Mouse (Mus musculus) T-helper 2 cell (primary cell): ENCODE measurements around the gene Rasl10b.

Source experiments
- in situ Hi-C: fragments of 300-600 bp; cut with MboI, MseI; formaldehyde crosslinking; loops from one replicate; pipeline ENCODE4 v1.15.1; 2025; ENCODE audit warnings: high pct_unique_total_duplicates

The Rasl10b gene

DNA sequence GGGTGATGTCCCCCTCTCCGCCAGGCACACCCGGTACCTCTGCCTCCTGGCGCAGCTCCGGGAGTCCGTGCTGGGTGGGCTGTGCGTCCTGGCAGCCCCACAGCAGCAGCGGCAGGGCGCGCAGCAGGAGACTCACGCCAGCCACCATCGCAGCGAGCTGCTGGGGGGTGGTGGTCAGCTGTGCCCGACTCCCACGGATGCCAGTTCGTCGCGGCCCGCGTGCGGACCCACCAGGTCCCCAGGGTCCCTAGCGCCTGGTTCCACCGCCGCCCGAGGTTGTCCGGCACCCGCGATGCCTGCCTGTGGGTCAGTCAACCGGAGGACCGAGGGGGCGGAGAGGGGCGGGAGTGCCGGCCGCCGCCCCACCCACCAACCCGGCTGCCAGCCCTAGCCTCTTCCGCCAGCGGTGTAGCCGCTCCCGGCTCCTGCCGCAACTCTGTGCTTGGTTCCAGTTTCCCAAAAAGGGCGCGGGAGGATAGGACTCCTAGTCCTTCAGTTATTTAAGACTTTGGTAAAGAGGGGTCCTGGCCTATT, 53.8 kb downstream of the Rasl10b start, which contains the start of gene Mmp28:
TSS of gene Mmp28 (minus strand) at position 361 of the 534 bp plus-strand sequence.
- in situ Hi-C loops = no loop called here

DNA sequence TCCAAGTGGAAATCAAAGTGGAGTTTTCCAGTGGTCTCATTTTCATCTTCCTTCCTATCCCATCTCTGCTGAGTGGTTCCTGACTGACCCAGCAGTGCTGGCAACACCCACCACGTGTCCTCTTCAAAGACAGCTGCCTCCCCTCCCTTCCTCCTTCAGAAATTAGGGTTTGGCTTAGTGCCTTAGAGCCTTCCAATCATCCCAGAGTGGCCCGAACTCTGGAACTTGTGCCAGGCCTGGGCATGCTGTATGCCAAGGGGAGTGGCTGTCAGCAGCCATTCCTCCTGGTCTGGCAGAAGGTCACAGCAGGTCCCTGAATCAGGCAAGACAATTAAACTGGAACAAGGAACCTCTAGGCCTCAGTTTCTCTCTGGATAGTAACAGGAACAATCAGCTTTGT, 57.0 kb downstream of the Rasl10b start:
- in situ Hi-C loops = no loop called here

DNA sequence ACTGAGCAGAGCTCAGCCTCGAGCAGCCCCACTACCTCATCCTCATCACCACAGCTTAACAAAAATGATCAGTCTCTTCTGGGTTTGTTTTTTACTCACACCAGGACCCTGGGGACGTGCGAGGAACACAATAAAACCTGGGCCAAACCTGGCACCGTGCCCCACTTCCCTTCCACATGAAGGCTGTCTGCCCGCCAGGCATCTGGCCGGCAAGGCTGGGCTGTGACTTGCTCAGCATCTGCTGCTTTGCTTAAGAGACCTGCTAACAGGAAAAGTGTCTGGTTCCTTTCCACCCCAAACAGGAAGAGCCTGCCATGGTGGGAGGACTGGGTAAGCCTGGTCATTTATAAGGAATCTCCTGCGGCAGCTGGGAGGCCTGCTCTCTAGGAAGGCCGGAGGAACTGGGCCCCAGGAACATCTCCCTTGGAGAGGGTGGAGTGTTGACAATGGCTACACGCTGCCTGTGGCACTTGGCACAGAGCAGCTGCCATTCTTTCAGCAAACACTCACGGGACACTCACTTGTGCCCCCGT, 58.2 kb downstream of the Rasl10b start:
- in situ Hi-C loops = no loop called here

DNA sequence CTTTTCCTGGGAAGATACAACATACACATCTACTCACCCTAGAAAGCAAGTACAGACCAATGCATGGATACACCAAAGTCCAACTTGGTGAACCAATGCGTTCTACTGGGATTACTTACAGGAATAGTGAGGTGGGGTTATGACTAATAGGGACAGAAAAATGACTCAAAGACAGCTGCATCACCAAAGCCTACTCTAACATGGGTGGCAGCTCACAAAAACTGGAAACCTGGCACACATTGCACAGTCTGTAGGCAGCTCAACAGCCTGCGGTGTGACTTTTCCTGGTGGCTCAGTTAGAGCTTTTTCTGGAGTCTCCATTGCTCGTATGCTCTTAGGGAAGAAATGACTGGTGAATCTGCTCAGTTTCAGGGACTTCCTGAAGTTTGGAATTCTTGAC, 59.8 kb downstream of the Rasl10b start:
- in situ Hi-C loops = no loop called here
